Mouse (Mus musculus): ENCODE measurements at regions not wholly inside any gene's neighbourhood (a gene's known extent, or its start where the extent isn't known, plus 50 kb on each side); places are given as distances from the start of the nearest gene placed in this dataset.

GRCm38 (mm10) chr2:79096532-79097251 is 158.5 kb upstream of the Itga4 start:
- Histone ChIP-seq H3K36me3 (ENCODE audit: control insufficient read depth in 1 of 2, insufficient read depth in 2 of 2, low read length in 2 of 2) (peaks cover 0 to 13% of the 10 kb centered on the region in 2 experiments; a peak in 2 of 4 replicates), H3K79me2 (ENCODE audit: control insufficient read depth, insufficient read depth, low read length, poor library complexity) (no peaks in the 10 kb centered on the region), H3K9ac (ENCODE audit: control insufficient read depth, low read depth, low read length, poor library complexity, severe bottlenecking) (no peak overlapping the region), H3K4me1 (ENCODE audit: control insufficient read depth in 1 of 2, insufficient read depth in 2 of 2, low read length in 2 of 2) (peaks cover 2 to 16% of the 10 kb centered on the region in 2 experiments), H3K4me3 (ENCODE audit: control insufficient read depth in 1 of 2, insufficient read depth in 1 of 2, low read depth in 2 of 2, low read length in 2 of 2) (no peak overlapping the region), H3K27ac (ENCODE audit: control insufficient read depth, low read depth, low read length) (no peak overlapping the region), H3K9me3 (replicated peaks; ENCODE audit: insufficient read depth, low read length) (no peaks in the 10 kb centered on the region), H3K27me3 (ENCODE audit: control insufficient read depth in 1 of 2, insufficient read depth in 2 of 2, low read length in 2 of 2) (no peaks in the 10 kb centered on the region)
- TF ChIP-seq ZNF384 (IDR thresholded peaks at IDR 0.05; ENCODE audit: low read depth, low read length) (no peak), GABPA (IDR thresholded peaks at IDR 0.05; ENCODE audit: low read depth, low read length) (no peak), CTCF (IDR thresholded peaks at IDR 0.05 in 2 of 3, conservative IDR thresholded peaks at IDR 0.05 in 1 of 3; ENCODE audit: control insufficient read depth in 1 of 3, insufficient read depth in 1 of 3, low read depth in 2 of 3, low read length in 3 of 3, poor library complexity in 1 of 3, severe bottlenecking in 1 of 3) (no peak), EP300 (IDR thresholded peaks at IDR 0.05; ENCODE audit: low read depth in 1 of 2, low read length in 2 of 2) (no peak), MXI1 (IDR thresholded peaks at IDR 0.05; ENCODE audit: low read depth, low read length) (no peak), USF2 (IDR thresholded peaks at IDR 0.05; ENCODE audit: borderline replicate concordance in 1 of 2, insufficient read depth in 1 of 2, low read depth in 1 of 2, low read length in 2 of 2) (no peak), MYC (IDR thresholded peaks at IDR 0.05; ENCODE audit: low read depth, low read length) (no peak), RAD21 (IDR thresholded peaks at IDR 0.05; ENCODE audit: low read depth, low read length) (no peak), ZKSCAN1 (IDR thresholded peaks at IDR 0.05; ENCODE audit: low read depth, low read length) (no peak), ELF1 (IDR thresholded peaks at IDR 0.05; ENCODE audit: low read depth, low read length) (no peak), NRF1 (IDR thresholded peaks at IDR 0.05; ENCODE audit: insufficient read depth, low read depth, low read length, poor library complexity, severe bottlenecking) (no peak), UBTF (IDR thresholded peaks at IDR 0.05; ENCODE audit: borderline replicate concordance, insufficient read depth, low read depth, low read length) (no peak), ZMIZ1 (IDR thresholded peaks at IDR 0.05; ENCODE audit: low read depth, low read length) (no peak), POLR2AphosphoS5 (IDR thresholded peaks at IDR 0.05; ENCODE audit: borderline replicate concordance, low read depth, low read length) (no peak), MYB (IDR thresholded peaks at IDR 0.05; ENCODE audit: low read depth, low read length) (no peak), HCFC1 (IDR thresholded peaks at IDR 0.05; ENCODE audit: low read depth, low read length) (no peak), MAZ (IDR thresholded peaks at IDR 0.05; ENCODE audit: low read depth, low read length) (no peak)
- no peak for DNase-seq (ENCODE audit: low read depth, low spot score)

GRCm38 (mm10) chr2:79099601-79100000 is 155.6 kb upstream of the Itga4 start:
- Histone ChIP-seq H3K9me3 (replicated peaks; ENCODE audit: insufficient read depth, low read length) (no peaks in the 10 kb centered on the region), H3K4me1 (ENCODE audit: control insufficient read depth in 1 of 2, insufficient read depth in 2 of 2, low read length in 2 of 2) (peaks cover 2 to 16% of the 10 kb centered on the region in 2 experiments), H3K4me3 (ENCODE audit: control insufficient read depth in 1 of 2, insufficient read depth in 1 of 2, low read depth in 2 of 2, low read length in 2 of 2) (no peak overlapping the region), H3K36me3 (ENCODE audit: control insufficient read depth in 1 of 2, insufficient read depth in 2 of 2, low read length in 2 of 2) (peaks cover 0 to 13% of the 10 kb centered on the region in 2 experiments; a peak in 2 of 4 replicates), H3K9ac (ENCODE audit: control insufficient read depth, low read depth, low read length, poor library complexity, severe bottlenecking) (no peak overlapping the region), H3K27ac (ENCODE audit: control insufficient read depth, low read depth, low read length) (peak overlapping the region; percentile 40), H3K79me2 (ENCODE audit: control insufficient read depth, insufficient read depth, low read length, poor library complexity) (no peaks in the 10 kb centered on the region), H3K27me3 (ENCODE audit: control insufficient read depth in 1 of 2, insufficient read depth in 2 of 2, low read length in 2 of 2) (no peaks in the 10 kb centered on the region)
- DNase-seq (ENCODE audit: low read depth, low spot score) = peak; percentile 43
- TF ChIP-seq ETS1 (IDR thresholded peaks at IDR 0.05; ENCODE audit: low read depth, low read length) = peak; percentile 53
- no peak for TF ChIP-seq E2F4 (IDR thresholded peaks at IDR 0.05; ENCODE audit: borderline replicate concordance, low read depth, low read length)
- TF ChIP-seq EP300 (IDR thresholded peaks at IDR 0.05; ENCODE audit: low read depth in 1 of 2, low read length in 2 of 2) = peak; percentile 75 to 83
- no peak for TF ChIP-seq POLR2AphosphoS2 (IDR thresholded peaks at IDR 0.05; ENCODE audit: low read length)
- TF ChIP-seq RCOR1 (IDR thresholded peaks at IDR 0.05; ENCODE audit: low read depth, low read length) = peak; percentile 56; the same call in 1 of the 2 replicates
- TF ChIP-seq MAX (IDR thresholded peaks at IDR 0.05; ENCODE audit: low read length) = 0 out of 2 replicates have a peak, but pooled peaks have one; percentile 21
- TF ChIP-seq MYB (IDR thresholded peaks at IDR 0.05; ENCODE audit: low read depth, low read length) = peak; percentile 46; the same call in 1 of the 2 replicates
- TF ChIP-seq UBTF (IDR thresholded peaks at IDR 0.05; ENCODE audit: borderline replicate concordance, insufficient read depth, low read depth, low read length) = no peak
- TF ChIP-seq GATA1 (IDR thresholded peaks at IDR 0.05; ENCODE audit: low read depth, low read length) = peak; percentile 85
- no peak; the same call in 1 of the 2 replicates for TF ChIP-seq TAL1 (IDR thresholded peaks at IDR 0.05; ENCODE audit: low read length)
- peak; percentile 79 for TF ChIP-seq TCF12 (IDR thresholded peaks at IDR 0.05; ENCODE audit: low read depth, low read length)
- no peak for TF ChIP-seq CTCF (IDR thresholded peaks at IDR 0.05 in 2 of 3, conservative IDR thresholded peaks at IDR 0.05 in 1 of 3; ENCODE audit: control insufficient read depth in 1 of 3, insufficient read depth in 1 of 3, low read depth in 2 of 3, low read length in 3 of 3, poor library complexity in 1 of 3, severe bottlenecking in 1 of 3)
- peak; percentile 55; the same call in 1 of the 2 replicates for TF ChIP-seq JUND (IDR thresholded peaks at IDR 0.05; ENCODE audit: low read depth, low read length)
- peak; percentile 50; the same call in 1 of the 2 replicates for TF ChIP-seq ZKSCAN1 (IDR thresholded peaks at IDR 0.05; ENCODE audit: low read depth, low read length)
- TF ChIP-seq TBP (IDR thresholded peaks at IDR 0.05; ENCODE audit: low read depth, low read length) = no peak

Measured in MEL (cell line).